Mouse (Mus musculus) bone marrow, adult 2 months (tissue): Measurements from ENCODE around the gene Zbtb32.

Experiments
- CTCF ChIP-seq: fragments of 200-500 bp; IDR thresholded peaks from 2 replicates; pipeline ENCODE4 v1.5.1; 2011; ENCODE audit warnings: low read length, control low read depth; ENCODE audit not compliant: control insufficient read depth, insufficient read depth
- POLR2A ChIP-seq: fragments of 200-500 bp; IDR thresholded peaks from 2 replicates; pipeline ENCODE4 v1.6.1; 2011; ENCODE audit warnings: low read depth, mild to moderate bottlenecking, control low read depth, low read length, borderline replicate concordance; ENCODE audit not compliant: control insufficient read depth

DNA sequence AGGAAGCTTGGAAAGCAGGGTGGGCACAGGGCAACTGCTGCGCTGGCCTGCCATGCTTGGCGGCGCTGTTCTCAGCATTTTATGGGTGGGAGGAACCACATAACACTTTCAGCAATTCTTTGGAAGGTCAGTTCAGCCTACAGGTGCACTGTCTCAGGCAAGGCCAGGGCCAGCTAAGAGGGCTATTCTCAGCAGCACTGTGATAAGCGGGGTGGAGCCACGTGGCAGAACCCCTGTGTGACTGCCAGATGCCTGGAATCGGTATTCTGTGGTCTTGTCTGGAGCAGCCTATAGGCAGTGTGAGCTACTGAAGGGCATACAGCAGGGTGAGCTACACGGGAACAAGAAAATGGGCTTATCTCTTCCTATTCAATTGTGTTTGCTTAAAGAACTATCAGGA is 11.3 kb upstream of the Zbtb32 start:
- TF ChIP-seq CTCF (no peak), POLR2A (no peak)
